Mouse (Mus musculus) WW6 (cell line): ENCODE results near the gene Gstk1.

Source experiments
- DNase-seq: peaks from one replicate; pipeline ENCODE4 v3.0.0-alpha.2; 2013; ENCODE audit warnings: low read depth, low spot score

Gene Gstk1

DNA sequence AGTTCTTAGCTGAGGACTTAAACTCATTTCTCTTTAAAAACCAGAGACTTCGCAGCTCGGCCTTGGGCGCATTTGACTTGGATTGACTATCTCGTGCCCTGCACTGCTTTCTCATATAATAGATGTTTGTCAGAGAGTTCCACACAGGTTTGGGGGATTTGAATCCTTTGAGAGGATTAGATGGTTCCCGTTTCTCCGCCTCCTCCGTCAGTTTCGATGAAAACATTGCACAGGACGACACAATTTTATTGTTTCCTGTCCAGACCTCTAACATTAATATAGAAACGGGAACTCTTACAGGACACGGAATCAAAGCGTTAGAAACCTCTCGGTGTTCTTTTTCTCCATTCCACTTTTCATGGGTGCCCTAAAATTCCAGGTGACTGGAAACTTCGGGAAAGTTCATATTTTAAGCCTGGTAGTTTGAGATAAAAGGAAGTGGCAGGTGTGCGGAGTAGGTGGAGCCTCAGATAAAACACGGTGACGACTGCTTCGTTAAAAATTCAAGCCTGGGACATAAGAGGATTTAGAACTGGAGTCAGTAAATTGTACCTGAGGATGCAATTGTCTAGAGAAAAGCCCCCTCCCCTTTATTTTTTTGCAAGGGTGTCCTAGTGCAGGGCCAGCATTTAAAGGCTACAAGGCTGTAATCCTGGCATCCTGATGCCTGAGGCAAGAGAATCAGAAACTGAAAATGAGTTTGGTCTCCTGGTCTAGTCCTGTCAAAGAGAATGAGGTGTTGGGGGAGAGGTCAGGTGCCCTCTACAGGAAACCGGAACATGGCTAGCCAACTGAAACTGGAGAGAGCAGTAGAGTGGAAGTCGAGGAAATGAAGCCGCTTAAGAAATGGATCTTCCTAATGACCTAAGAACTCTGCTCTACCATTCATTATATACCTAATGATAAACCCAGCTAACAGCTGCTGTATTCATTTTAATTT lies 19.9 kb downstream of the Gstk1 start:
- DNase-seq = no peak

DNA sequence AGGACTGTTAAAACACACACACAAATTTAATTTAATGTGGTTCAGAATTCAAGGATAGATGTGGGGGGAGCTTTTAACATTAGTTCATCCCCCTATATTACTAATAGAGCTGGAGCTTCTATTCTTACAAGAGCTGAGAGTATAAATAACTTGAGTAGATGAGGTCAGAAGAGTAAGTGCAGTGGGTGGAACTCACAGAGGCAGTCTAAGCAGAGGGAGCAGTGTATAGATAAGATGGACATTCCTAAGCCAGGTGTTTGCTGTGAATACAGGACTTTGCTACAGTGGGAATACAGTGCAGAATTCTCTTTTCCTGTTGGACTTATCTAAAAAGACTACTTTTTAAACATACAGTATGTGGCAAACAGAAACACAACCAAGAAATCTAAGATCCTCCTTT lies 25.1 kb downstream of the Gstk1 start:
- no peak for DNase-seq

DNA sequence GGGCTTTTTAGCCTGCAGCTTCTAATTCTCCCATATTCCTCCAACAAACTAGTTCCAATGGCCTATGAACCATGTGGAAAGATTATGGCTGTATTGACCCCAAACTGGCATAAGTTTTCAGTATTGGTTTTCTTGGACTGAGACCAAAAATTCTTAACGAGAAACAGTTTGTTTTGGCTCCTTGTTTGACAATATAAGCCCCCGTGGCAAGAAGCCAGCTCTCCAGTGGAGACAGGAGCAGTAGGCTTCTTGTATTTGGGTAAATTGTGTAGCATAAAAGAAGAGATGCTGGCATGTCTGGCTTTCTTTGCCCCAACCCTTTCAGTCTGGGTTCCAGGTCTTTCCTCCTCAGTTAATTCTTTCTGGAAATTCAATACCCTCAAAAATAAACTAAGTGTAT lies 30.4 kb downstream of the Gstk1 start:
- no peak for DNase-seq

DNA sequence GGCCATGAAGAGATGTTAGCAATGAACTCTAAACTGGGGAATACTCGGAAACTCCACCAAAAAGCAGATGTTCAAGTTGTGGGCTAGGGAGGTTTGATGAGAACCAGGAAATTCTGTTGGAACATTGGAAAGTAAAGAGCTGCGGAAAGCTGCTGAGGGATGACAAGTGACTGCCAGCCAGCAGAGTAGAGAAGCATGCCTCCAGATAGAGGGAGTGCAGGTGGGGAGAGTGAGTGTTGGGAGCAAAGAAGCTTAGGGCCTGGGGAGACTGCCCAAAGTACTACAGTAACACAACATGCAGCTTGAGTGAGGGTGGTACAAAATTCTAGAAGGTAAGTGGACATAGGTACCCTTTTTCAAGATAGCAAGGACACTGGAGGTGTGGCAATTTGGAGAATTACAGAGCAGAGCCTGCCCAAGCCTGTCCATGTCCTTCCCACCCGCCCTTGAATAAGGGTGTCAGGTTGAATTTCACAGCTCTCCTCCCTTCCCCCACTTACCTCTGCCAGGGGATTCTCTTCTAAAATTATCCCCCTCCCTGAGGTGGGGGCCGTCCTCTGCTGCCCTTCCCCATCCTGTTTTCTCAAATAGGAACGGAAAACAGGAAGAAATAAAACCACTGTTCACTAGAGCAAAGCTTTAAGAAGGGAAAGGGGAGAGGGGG lies 37.3 kb downstream of the Gstk1 start:
- DNase-seq = no peak

DNA sequence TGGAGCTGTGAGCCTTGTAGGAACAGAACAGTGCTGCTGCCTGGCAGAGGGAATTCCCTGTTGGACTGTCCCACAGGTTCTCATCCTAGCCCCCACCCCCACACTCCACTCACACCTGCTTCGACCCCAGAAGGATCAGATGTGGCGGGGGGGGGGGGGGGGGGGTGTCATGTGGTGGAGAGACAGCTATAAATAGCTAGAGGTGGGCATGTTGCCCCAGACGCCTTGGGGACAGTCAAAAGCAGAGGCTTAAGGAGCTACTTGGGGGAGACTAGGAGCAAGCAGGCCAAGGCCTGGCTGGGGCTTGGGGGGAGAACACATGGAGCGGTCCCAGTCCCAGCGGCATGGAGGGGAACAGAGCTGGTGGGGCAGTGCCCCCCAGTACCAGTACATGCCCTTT lies 40.7 kb downstream of the Gstk1 start, which contains the start of gene Clcn1:
Gene Clcn1, plus strand, starts transcription at position 238 of the 400 bp plus-strand sequence.
- DNase-seq = no peak

DNA sequence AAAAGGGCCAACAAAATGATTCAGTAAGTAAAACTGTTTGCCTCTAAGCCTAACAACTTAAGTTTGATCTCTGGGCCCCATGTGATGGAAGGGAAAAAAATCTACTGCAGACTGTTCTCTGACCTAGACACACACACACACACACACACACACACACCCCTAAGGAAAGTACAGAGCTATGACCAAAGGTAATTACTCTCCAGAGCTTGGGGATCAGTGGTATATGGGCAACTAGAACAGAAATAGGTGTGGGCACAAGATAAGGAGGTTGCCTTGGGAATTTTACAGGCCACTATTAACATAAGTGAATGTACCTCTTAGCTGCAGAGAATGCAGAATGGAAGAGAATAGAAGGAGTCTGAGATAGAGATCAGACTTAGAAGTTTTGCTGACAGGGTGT lies 41.8 kb downstream of the Gstk1 start:
- no peak for DNase-seq

DNA sequence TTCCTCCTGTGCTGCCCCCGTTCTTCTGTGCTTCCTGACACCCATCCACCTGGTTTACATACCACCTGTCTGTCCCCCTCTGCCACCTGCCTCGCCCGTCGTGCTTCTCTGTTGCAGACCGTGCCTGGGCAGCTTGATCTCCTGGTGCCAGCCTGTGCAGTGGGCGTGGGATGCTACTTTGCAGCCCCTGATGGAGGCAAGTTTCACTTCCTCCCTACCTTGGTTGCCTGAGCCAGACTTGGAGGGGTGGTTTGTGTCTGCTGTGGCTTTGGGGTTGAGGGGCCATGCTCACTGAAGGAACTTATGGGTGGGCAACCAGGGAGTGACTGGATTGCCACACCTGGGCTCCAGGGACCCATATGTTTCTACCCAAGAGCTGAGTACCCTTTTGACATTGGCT lies 47.6 kb downstream of the Gstk1 start:
- DNase-seq = no peak

DNA sequence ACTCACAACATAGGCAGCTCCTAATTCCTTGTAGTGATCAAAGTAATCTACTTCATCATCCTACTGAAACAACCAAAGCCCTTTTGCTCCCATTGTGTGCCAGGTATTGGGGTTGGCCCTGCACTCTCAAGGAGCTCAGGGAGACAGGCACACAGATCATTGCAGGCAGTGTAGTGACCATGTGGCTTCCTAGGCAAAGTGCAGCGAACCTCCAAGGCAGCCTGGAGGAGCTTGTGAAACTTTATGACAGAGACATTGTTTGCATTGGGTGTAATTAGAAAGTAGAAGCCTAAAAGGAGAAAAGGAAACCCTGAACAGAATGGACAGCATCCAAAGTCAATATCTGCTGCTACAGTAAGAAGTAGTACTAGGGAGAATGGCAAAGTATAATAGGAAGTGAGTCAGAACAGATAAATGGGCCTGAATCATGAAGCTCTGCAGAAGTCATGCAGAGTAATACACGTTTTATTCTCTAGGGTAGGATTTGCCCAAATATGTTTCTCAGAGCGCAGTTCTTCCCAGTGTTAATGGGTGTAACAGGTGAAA lies 49.9 kb downstream of the Gstk1 start:
- DNase-seq = no peak

DNA sequence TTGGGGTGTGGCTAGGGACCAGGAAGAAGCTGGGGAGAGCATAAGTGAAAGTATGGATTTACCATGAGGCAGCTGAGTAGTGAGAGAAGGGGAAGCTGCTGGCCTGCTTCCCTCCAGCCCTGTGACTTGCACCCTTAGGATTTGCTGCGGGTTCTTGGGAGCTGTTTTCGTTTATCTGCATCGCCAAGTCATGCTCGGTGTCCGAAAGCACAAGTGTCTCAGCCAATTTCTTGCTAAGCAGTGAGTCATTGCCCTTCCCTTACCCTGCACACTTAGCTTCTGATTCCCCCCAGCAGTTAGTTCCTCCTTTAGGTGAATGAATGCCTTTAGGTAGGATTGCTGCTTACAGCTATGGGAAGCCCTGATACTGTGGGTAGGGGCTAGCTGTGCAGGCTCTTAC lies 53.6 kb downstream of the Gstk1 start:
- DNase-seq = no peak
